Mouse (Mus musculus) E14TG2a.4 (cell line): ENCODE measurements around the gene Ehf.

Source experiments
- CTCF ChIP-seq: conservative IDR thresholded peaks from 2 replicates; pipeline ENCODE4 v1.5.1; 2014; ENCODE audit warnings: low read length
- NANOG ChIP-seq: IDR thresholded peaks from 2 replicates; pipeline ENCODE4 v1.6.1; 2014; ENCODE audit warnings: borderline replicate concordance, low read length, mixed read lengths
- POU5F1 ChIP-seq: IDR thresholded peaks from 2 replicates; pipeline ENCODE4 v1.6.1; 2014; ENCODE audit warnings: low read length, borderline replicate concordance

DNA sequence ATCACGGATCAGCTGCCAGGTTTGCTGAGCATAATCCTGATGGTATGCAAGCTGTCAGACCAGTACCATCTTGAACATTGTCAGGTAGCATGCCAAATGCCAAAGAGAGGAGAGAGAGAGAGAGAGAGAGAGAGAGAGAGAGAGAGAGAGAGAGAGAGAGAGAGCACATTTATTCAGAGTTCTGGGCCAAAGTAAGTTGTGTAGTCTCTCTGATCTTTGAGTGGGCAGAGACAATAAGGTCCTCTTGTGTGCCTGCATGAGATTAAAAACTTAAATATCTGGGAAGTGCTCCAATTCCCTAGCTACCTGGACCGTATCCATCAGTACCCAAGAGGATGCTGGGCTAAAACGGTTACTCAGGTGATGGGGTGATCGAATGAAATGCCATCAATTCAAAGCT, 87.3 kb downstream of the Ehf start:
- TF ChIP-seq CTCF (no peak), NANOG (no peak), POU5F1 (no peak)
